10 mouse cellular contexts compared by ENCODE assay signal in genomic region chr2:37811682-37812081, GRCm38 (mm10). TPM values are rescaled to one million over a fixed set of nuclear protein-coding genes. Genes with fewer than 3 reads are reported as not detected.
A peak's percentile ranks its signal among the peaks of the same experiment; 100 is the strongest.
DNase-seq lines count a peak whose midpoint lies in the region; ATAC-seq and TF ChIP-seq lines count a peak whose summit lies in the region.
"Had no signal": no experiment of that assay in that cellular context is flagged by ENCODE, and none has a peak within 500 bp of the region (broad histone marks: within the 10 kb centered on the region; RNA-seq: fewer than 3 reads in every experiment).

No protein-coding gene starts in this region.

- H3K27me3 ChIP-seq in forebrain, embryonic 10.5 days (ENCODE audit: poor library complexity, severe bottlenecking) = peaks cover 6% of the 10 kb centered on the region
- H3K27me3 ChIP-seq in forebrain, embryonic 15.5 days = no peaks in the 10 kb centered on the region
- H3K27me3 ChIP-seq in liver, adult 2 months (ENCODE audit: control insufficient read depth, insufficient read depth, low read length) = no peaks in the 10 kb centered on the region
- H3K27me3 ChIP-seq in liver, embryonic 11.5 days (replicated peaks; ENCODE audit: control insufficient read depth, insufficient read depth, low read length) = no peaks in the 10 kb centered on the region
- H3K27me3 ChIP-seq in forebrain, embryonic 14.5 days (replicated peaks; ENCODE audit: control insufficient read depth, insufficient read depth, low read length) = no peaks in the 10 kb centered on the region
- H3K27me3 ChIP-seq in midbrain, postnatal 0 days (ENCODE audit: insufficient read depth, low read length) = no peaks in the 10 kb centered on the region
- H3K27me3 ChIP-seq: limb, embryonic 12.5 days had no signal

- no peaks in the 10 kb centered on the region for H3K9me3 ChIP-seq in forebrain, embryonic 10.5 days
- no peaks in the 10 kb centered on the region for H3K9me3 ChIP-seq in forebrain, embryonic 15.5 days
- no peaks in the 10 kb centered on the region for H3K9me3 ChIP-seq in liver, embryonic 11.5 days (ENCODE audit: control insufficient read depth, low read length)
- no peaks in the 10 kb centered on the region for H3K9me3 ChIP-seq in forebrain, embryonic 14.5 days (replicated peaks; ENCODE audit: control insufficient read depth, low read length)
- no peaks in the 10 kb centered on the region for H3K9me3 ChIP-seq in midbrain, postnatal 0 days (ENCODE audit: low read length)
- H3K9me3 ChIP-seq: limb, embryonic 12.5 days had no signal

- no peak for DNase-seq in forebrain, embryonic 10.5 days (ENCODE audit: extremely low spot score, low spot score)
- DNase-seq in liver, adult 2 months (ENCODE audit: extremely low read depth, low read depth, low spot score) = peak; percentile 9
- no peak for DNase-seq in liver, embryonic 11.5 days (ENCODE audit: low spot score)
- DNase-seq in forebrain, embryonic 14.5 days (ENCODE audit: low spot score) = peak; percentile 57
- peak; percentile 54 for DNase-seq in midbrain, postnatal 0 days (ENCODE audit: low spot score)
- DNase-seq in urinary bladder, adult 2 months (ENCODE audit: low spot score) = no peak
- DNase-seq: lung, postnatal 36 days had no signal

- ATAC-seq in forebrain, embryonic 15.5 days (replicated peaks) = no peak
- ATAC-seq in liver, embryonic 11.5 days (replicated peaks; ENCODE audit: low FRiP score) = no peak
- peak; percentile 33 for ATAC-seq in forebrain, embryonic 14.5 days
- ATAC-seq in midbrain, postnatal 0 days (ENCODE audit: low FRiP score) = no peak
- no peak for ATAC-seq in activated CD4-positive, CD25-positive, alpha-beta regulatory T cell, adult 4 months

- peaks cover 34% of the 10 kb centered on the region for H3K4me1 ChIP-seq in forebrain, embryonic 10.5 days
- H3K4me1 ChIP-seq in forebrain, embryonic 15.5 days = peaks cover 15% of the 10 kb centered on the region; the same call in 1 of the 2 replicates
- no peaks in the 10 kb centered on the region for H3K4me1 ChIP-seq in liver, adult 2 months (ENCODE audit: control insufficient read depth, insufficient read depth, low read length)
- H3K4me1 ChIP-seq in liver, embryonic 11.5 days (replicated peaks; ENCODE audit: control insufficient read depth, insufficient read depth, low read length) = no peaks in the 10 kb centered on the region
- peaks cover 5% of the 10 kb centered on the region for H3K4me1 ChIP-seq in forebrain, embryonic 14.5 days (ENCODE audit: control insufficient read depth, insufficient read depth, low read length)
- no peaks in the 10 kb centered on the region for H3K4me1 ChIP-seq in midbrain, postnatal 0 days (ENCODE audit: insufficient read depth, low read length)

- peak overlapping the region; percentile 41; the same call in 1 of the 2 replicates for H3K27ac ChIP-seq in forebrain, embryonic 10.5 days
- H3K27ac ChIP-seq in forebrain, embryonic 15.5 days (replicated peaks) = no peak overlapping the region
- H3K27ac ChIP-seq in liver, adult 2 months (replicated peaks; ENCODE audit: insufficient read depth, low read depth, low read length) = no peak overlapping the region
- no peak overlapping the region for H3K27ac ChIP-seq in liver, embryonic 11.5 days (ENCODE audit: low read depth, low read length)
- H3K27ac ChIP-seq in forebrain, embryonic 14.5 days (ENCODE audit: low read depth, low read length) = peak overlapping the region; percentile 23; the same call in 1 of the 2 replicates
- no peak overlapping the region for H3K27ac ChIP-seq in midbrain, postnatal 0 days (ENCODE audit: low read depth, low read length)
- H3K27ac ChIP-seq: limb, embryonic 12.5 days had no signal

- H3K4me3 ChIP-seq in forebrain, embryonic 10.5 days = no peak overlapping the region
- H3K4me3 ChIP-seq in forebrain, embryonic 15.5 days = no peak overlapping the region
- H3K4me3 ChIP-seq in liver, adult 2 months (ENCODE audit: insufficient read depth, low read depth, low read length) = no peak overlapping the region
- H3K4me3 ChIP-seq in liver, embryonic 11.5 days (ENCODE audit: low read depth, low read length) = no peak overlapping the region
- no peak overlapping the region for H3K4me3 ChIP-seq in forebrain, embryonic 14.5 days (ENCODE audit: low read depth, low read length)
- H3K4me3 ChIP-seq in midbrain, postnatal 0 days (ENCODE audit: low read depth, low read length) = no peak overlapping the region
- H3K4me3 ChIP-seq: limb, embryonic 12.5 days had no signal

- WGBS in forebrain, embryonic 10.5 days = 89% methylated on average over 2 of the region's 2 CpGs
- 55% methylated on average over 2 of the region's 2 CpGs for WGBS in forebrain, embryonic 15.5 days
- 89% methylated on average over 2 of the region's 2 CpGs for WGBS in liver, adult 2 months
- 90% methylated on average over 2 of the region's 2 CpGs for WGBS in liver, embryonic 11.5 days
- 59% methylated on average over 2 of the region's 2 CpGs for WGBS in forebrain, embryonic 14.5 days
- WGBS in midbrain, postnatal 0 days = 70% methylated on average over 2 of the region's 2 CpGs

- H3K79me2 ChIP-seq in liver, adult 2 months (ENCODE audit: control insufficient read depth, insufficient read depth, low read length) = no peaks in the 10 kb centered on the region

- no peak for TF ChIP-seq CTCF in liver, adult 2 months (IDR thresholded peaks at IDR 0.05; ENCODE audit: low read depth, low read length)
- TF ChIP-seq CTCF in midbrain, postnatal 0 days (IDR thresholded peaks at IDR 0.05) = no peak

- H3K4me2 ChIP-seq in forebrain, embryonic 15.5 days (replicated peaks) = no peak overlapping the region
- no peak overlapping the region for H3K4me2 ChIP-seq in liver, embryonic 11.5 days
- H3K4me2 ChIP-seq in forebrain, embryonic 14.5 days (ENCODE audit: low read length) = no peak overlapping the region
- H3K4me2 ChIP-seq in midbrain, postnatal 0 days (ENCODE audit: low read depth, low read length, poor library complexity, severe bottlenecking) = no peak overlapping the region
- H3K4me2 ChIP-seq: limb, embryonic 12.5 days had no signal

- TF ChIP-seq POLR2A in liver, adult 2 months (IDR thresholded peaks at IDR 0.05; ENCODE audit: extremely low read depth, insufficient read depth, low read length) = no peak

- H3K36me3 ChIP-seq in forebrain, embryonic 10.5 days (replicated peaks) = peaks cover 32% of the 10 kb centered on the region
- H3K36me3 ChIP-seq in forebrain, embryonic 15.5 days = no peaks in the 10 kb centered on the region
- H3K36me3 ChIP-seq in liver, adult 2 months (ENCODE audit: control insufficient read depth, insufficient read depth, low read length) = peaks cover 5% of the 10 kb centered on the region; the same call in 1 of the 2 replicates
- H3K36me3 ChIP-seq in liver, embryonic 11.5 days (ENCODE audit: control insufficient read depth, insufficient read depth, low read length) = no peaks in the 10 kb centered on the region; the same call in 1 of the 2 replicates
- H3K36me3 ChIP-seq in forebrain, embryonic 14.5 days (ENCODE audit: control insufficient read depth, insufficient read depth, low read length) = peaks cover 5% of the 10 kb centered on the region; the same call in 1 of the 2 replicates
- peaks cover 13% of the 10 kb centered on the region for H3K36me3 ChIP-seq in midbrain, postnatal 0 days (ENCODE audit: insufficient read depth, low read length)

- no peak overlapping the region for H3K9ac ChIP-seq in forebrain, embryonic 15.5 days (replicated peaks)
- H3K9ac ChIP-seq in liver, adult 2 months (ENCODE audit: low read depth, low read length) = no peak overlapping the region
- H3K9ac ChIP-seq in liver, embryonic 11.5 days (ENCODE audit: low read depth, low read length) = no peak overlapping the region
- H3K9ac ChIP-seq in forebrain, embryonic 14.5 days (ENCODE audit: low read length) = no peak overlapping the region
- no peak overlapping the region for H3K9ac ChIP-seq in midbrain, postnatal 0 days (replicated peaks; ENCODE audit: low read length, poor library complexity, severe bottlenecking)
- H3K9ac ChIP-seq: limb, embryonic 12.5 days had no signal

RNA-seq across cellular contexts. Expression of gene Crb2, which starts 35.6 kb away (rescaled TPM):
- polyA plus RNA-seq in forebrain, embryonic 10.5 days (2016; fragmentation: Nextera tagmentation; extraction: Ambion mirVana) = 30.4 and 30.9 TPM in 2 replicates
- polyA plus RNA-seq in forebrain, embryonic 15.5 days (2015; fragmentation: Nextera tagmentation; extraction: Ambion mirVana) = 7.1 and 8.4 TPM in 2 replicates
- not detected in 2 replicates for total RNA-seq in liver, adult 2 months (2014; rRNA removed)
- polyA plus RNA-seq in liver, adult 2 months (2012; rRNA removed) = 0.04 and 0.10 TPM in 2 replicates
- polyA plus RNA-seq in liver, embryonic 11.5 days (2014; fragmentation: Nextera tagmentation; extraction: Ambion mirVana) = 4.8 and 5.0 TPM in 2 replicates
- 4.0 and 4.2 TPM in 2 replicates for polyA plus RNA-seq in forebrain, embryonic 14.5 days (2014; fragmentation: Nextera tagmentation; extraction: Ambion mirVana)
- total RNA-seq in midbrain, postnatal 0 days (2014; rRNA removed) = 3.7 and 4.8 TPM in 2 replicates
- 1.6 and 1.7 TPM in 2 replicates for polyA plus RNA-seq in midbrain, postnatal 0 days (2015; fragmentation: Nextera tagmentation; extraction: Ambion mirVana)
- under 1 TPM in 1 of 2 experiments, not detected in 1; 0.07 TPM for polyA plus RNA-seq in activated CD4-positive, CD25-positive, alpha-beta regulatory T cell, adult 4 months (2017; shearing (Covaris generic))
- 3.3 and 4.5 TPM in 2 replicates for polyA plus RNA-seq in urinary bladder, adult 2 months (2012; rRNA removed)

Comparison
In these comparisons a context has a peak if more than half of its experiments do, and no peak if none do; other contexts are left out.
1. DNase-seq: peak in liver, adult 2 months (single experiment), forebrain, embryonic 14.5 days (single experiment) and midbrain, postnatal 0 days (single experiment); none in forebrain, embryonic 10.5 days (single experiment), liver, embryonic 11.5 days (single experiment) and urinary bladder, adult 2 months (single experiment).
2. H3K27ac ChIP-seq: peak in forebrain, embryonic 10.5 days (single experiment) and forebrain, embryonic 14.5 days (single experiment); none in forebrain, embryonic 15.5 days (single experiment), liver, adult 2 months (single experiment), liver, embryonic 11.5 days (single experiment) and midbrain, postnatal 0 days (single experiment).